In genomic region chr15:83233219-83233992, GRCm38 (mm10) we compare ENCODE assay signal across 10 mouse cellular contexts. TPM values are rescaled to one million over a fixed set of nuclear protein-coding genes. Genes with fewer than 3 reads are reported as not detected.
DNase-seq lines count a peak whose midpoint lies in the region; ATAC-seq lines count a peak whose summit lies in the region.
"Had no signal": no experiment of that assay in that cellular context is flagged by ENCODE, and none has a peak within 500 bp of the region (broad histone marks: within the 10 kb centered on the region; RNA-seq: fewer than 3 reads in every experiment).

No protein-coding gene starts in this region.

- H3K4me1 ChIP-seq in hindbrain, embryonic 15.5 days (replicated peaks), result no peaks in the 10 kb centered on the region
- no peaks in the 10 kb centered on the region for H3K4me1 ChIP-seq in hindbrain, embryonic 11.5 days (replicated peaks; ENCODE audit: control insufficient read depth, insufficient read depth, low read length)
- H3K4me1 ChIP-seq: embryonic facial prominence, embryonic 13.5 days had no signal

- DNase-seq in hindbrain, embryonic 11.5 days (ENCODE audit: low spot score), result no peak
- DNase-seq in adrenal gland, postnatal 14 days, result peak; percentile 71
- DNase-seq in gastrocnemius, postnatal 10 days, result peak; percentile 43
- peak; percentile 12 to 38 for DNase-seq in layer of hippocampus, postnatal 25 days (ENCODE audit: extremely low spot score in 1 of 2, low spot score in 1 of 2)
- DNase-seq in kidney, adult 8-10 months, result no peak
- DNase-seq in kidney, postnatal 4 days, result no peak
- DNase-seq in kidney, postnatal 14 days, result no peak

- 0 out of 2 replicates have a peak, but pooled peaks have one; percentile 61 for ATAC-seq in hindbrain, embryonic 15.5 days (ENCODE audit: low FRiP score, low read depth)
- no peak for ATAC-seq in hindbrain, embryonic 11.5 days (ENCODE audit: low FRiP score)

- no peak overlapping the region for H3K4me2 ChIP-seq in hindbrain, embryonic 15.5 days
- H3K4me2 ChIP-seq in hindbrain, embryonic 11.5 days (replicated peaks; ENCODE audit: low read depth, low read length), result no peak overlapping the region
- H3K4me2 ChIP-seq: embryonic facial prominence, embryonic 13.5 days; limb, embryonic 15.5 days had no signal

- no peak overlapping the region for H3K27ac ChIP-seq in hindbrain, embryonic 15.5 days (replicated peaks)
- no peak overlapping the region for H3K27ac ChIP-seq in hindbrain, embryonic 11.5 days (ENCODE audit: low read depth, low read length)
- H3K27ac ChIP-seq: embryonic facial prominence, embryonic 13.5 days; limb, embryonic 15.5 days had no signal

- H3K4me3 ChIP-seq in hindbrain, embryonic 15.5 days, result no peak overlapping the region
- H3K4me3 ChIP-seq in hindbrain, embryonic 11.5 days (ENCODE audit: low read depth, low read length), result no peak overlapping the region
- H3K4me3 ChIP-seq: embryonic facial prominence, embryonic 13.5 days; limb, embryonic 15.5 days had no signal

- no peak overlapping the region for H3K9ac ChIP-seq in hindbrain, embryonic 15.5 days
- no peak overlapping the region for H3K9ac ChIP-seq in hindbrain, embryonic 11.5 days (ENCODE audit: low read depth, low read length)
- H3K9ac ChIP-seq: embryonic facial prominence, embryonic 13.5 days; limb, embryonic 15.5 days had no signal

- H3K9me3 ChIP-seq in hindbrain, embryonic 15.5 days, result no peaks in the 10 kb centered on the region
- H3K9me3 ChIP-seq in hindbrain, embryonic 11.5 days (ENCODE audit: control insufficient read depth, low read length), result no peaks in the 10 kb centered on the region
- H3K9me3 ChIP-seq: embryonic facial prominence, embryonic 13.5 days; limb, embryonic 15.5 days had no signal

- no peaks in the 10 kb centered on the region for H3K36me3 ChIP-seq in hindbrain, embryonic 15.5 days
- H3K36me3 ChIP-seq in hindbrain, embryonic 11.5 days (ENCODE audit: control insufficient read depth, insufficient read depth, low read length), result no peaks in the 10 kb centered on the region
- H3K36me3 ChIP-seq: embryonic facial prominence, embryonic 13.5 days; limb, embryonic 15.5 days had no signal

- WGBS in hindbrain, embryonic 15.5 days, result 73% methylated on average over 4 of the region's 4 CpGs
- 89% methylated on average over 4 of the region's 4 CpGs for WGBS in hindbrain, embryonic 11.5 days

- no peaks in the 10 kb centered on the region for H3K27me3 ChIP-seq in hindbrain, embryonic 15.5 days
- H3K27me3 ChIP-seq in hindbrain, embryonic 11.5 days (ENCODE audit: control insufficient read depth, insufficient read depth, low read length), result no peaks in the 10 kb centered on the region
- H3K27me3 ChIP-seq: embryonic facial prominence, embryonic 13.5 days; limb, embryonic 15.5 days had no signal

RNA-seq across cellular contexts. Expression of gene A4galt, which starts 18.2 kb away (rescaled TPM):
- polyA plus RNA-seq in hindbrain, embryonic 15.5 days (2015; fragmentation: Nextera tagmentation; extraction: Ambion mirVana), result 4.6 and 5.2 TPM in 2 replicates
- 1.7 and 1.8 TPM in 2 replicates for polyA plus RNA-seq in hindbrain, embryonic 11.5 days (2014; fragmentation: Nextera tagmentation; extraction: Ambion mirVana)
- 10.1 and 12.5 TPM in 2 replicates for total RNA-seq in adrenal gland, postnatal 14 days (2021)
- total RNA-seq in gastrocnemius, postnatal 10 days (2021), result 1 to 10 TPM; 5.3 to 7.0 TPM
- 1 to 10 TPM; 2.3 to 2.8 TPM for total RNA-seq in layer of hippocampus, postnatal 25 days (2021)

Comparison
In these comparisons a context has a peak if more than half of its experiments do, and no peak if none do; other contexts are left out.
1. DNase-seq: peak in adrenal gland, postnatal 14 days (single experiment), gastrocnemius, postnatal 10 days (single experiment) and layer of hippocampus, postnatal 25 days (2 of 2); none in hindbrain, embryonic 11.5 days (single experiment), kidney, adult 8-10 months (0 of 2), kidney, postnatal 4 days (0 of 2) and kidney, postnatal 14 days (single experiment).